Mouse (Mus musculus) CH12.LX (cell line): ENCODE results near the gene Camkmt. TPM values are rescaled to one million over a fixed set of nuclear protein-coding genes. Genes with fewer than 3 reads are reported as not detected.

ENCODE experiments used
- DNase-seq: peaks from one replicate; pipeline ENCODE4 v3.0.0-alpha.2; 2013; ENCODE audit errors: extremely low read depth
- H3K27ac ChIP-seq: 2 replicates; pipeline ENCODE4 v1.5.1; 2012; ENCODE audit warnings: low read depth, mild to moderate bottlenecking, control low read depth, moderate library complexity; ENCODE audit not compliant: insufficient read depth
- H3K27me3 ChIP-seq: replicated peaks from 2 replicates; pipeline ENCODE3; 2012; ENCODE audit warnings: inconsistent platforms
- H3K36me3 ChIP-seq, 2 experiments: replicated peaks in 1 of 2; 2 replicates each; pipeline versions ENCODE3 to v1.6.1; 2012; ENCODE audit warnings: inconsistent platforms in 1 of 2, low read length in 1 of 2, mild to moderate bottlenecking in 1 of 2, mixed read lengths in 1 of 2, moderate library complexity in 1 of 2; ENCODE audit not compliant: control insufficient read depth in 1 of 2, insufficient read depth in 1 of 2
- H3K4me1 ChIP-seq, 2 experiments: 2 replicates each; pipeline ENCODE4 v1.6.1; 2012; ENCODE audit warnings: inconsistent platforms in 1 of 2, moderate library complexity in 1 of 2; ENCODE audit not compliant: insufficient read depth in 2 of 2, control insufficient read depth in 1 of 2
- H3K4me2 ChIP-seq: 2 replicates; pipeline ENCODE4 v1.6.1; 2012; ENCODE audit warnings: low read depth, mild to moderate bottlenecking, control low read depth; ENCODE audit not compliant: poor library complexity, insufficient read depth, severe bottlenecking
- H3K4me3 ChIP-seq, 3 experiments: fragments of 150-350 bp in 1 of 3; sonication (generic) in 1 of 3; replicated peaks in 1 of 3; 2 replicates each; pipeline versions ENCODE3 to v1.5.1; 2011 to 2012; ENCODE audit warnings: low read depth in 2 of 3, low read length in 2 of 3, mild to moderate bottlenecking in 2 of 3, moderate library complexity in 2 of 3, control low read depth in 1 of 3, improper control_type of control experiment in 1 of 3, inconsistent platforms in 1 of 3, mixed read lengths in 1 of 3; ENCODE audit not compliant: poor library complexity in 1 of 3
- H3K79me2 ChIP-seq: replicated peaks from 2 replicates; pipeline ENCODE4 v1.6.1; 2012; ENCODE audit warnings: mild to moderate bottlenecking, moderate library complexity; ENCODE audit not compliant: control insufficient read depth, poor library complexity, insufficient read depth, severe bottlenecking; ENCODE audit errors: extremely low read depth
- H3K9ac ChIP-seq: 2 replicates; pipeline ENCODE4 v1.6.1; 2012; ENCODE audit warnings: low read depth, mild to moderate bottlenecking, control low read depth, moderate library complexity; ENCODE audit not compliant: insufficient read depth
- H3K9me3 ChIP-seq: replicated peaks from 2 replicates; pipeline ENCODE3; 2012; ENCODE audit warnings: low read length, inconsistent platforms, mixed read lengths
- BHLHE40 ChIP-seq: IDR thresholded peaks from 2 replicates; pipeline ENCODE4 v1.6.1; 2011; ENCODE audit warnings: mild to moderate bottlenecking, low read depth, low read length, improper control_type of control experiment
- CHD1 ChIP-seq: IDR thresholded peaks from 2 replicates; pipeline ENCODE4 v1.6.1; 2012; ENCODE audit warnings: low read depth, low read length, improper control_type of control experiment, inconsistent platforms
- CHD2 ChIP-seq: IDR thresholded peaks from 2 replicates; pipeline ENCODE4 v1.6.1; 2011; ENCODE audit warnings: low read length, improper control_type of control experiment
- E2F4 ChIP-seq: IDR thresholded peaks from 2 replicates; pipeline ENCODE4 v1.6.1; 2011; ENCODE audit warnings: low read depth, low read length, improper control_type of control experiment; ENCODE audit not compliant: insufficient replicate concordance
- ELF1 ChIP-seq: IDR thresholded peaks from 2 replicates; pipeline ENCODE4 v1.6.1; 2014; ENCODE audit warnings: low read depth, mild to moderate bottlenecking, inconsistent platforms, low read length, improper control_type of control experiment
- EP300 ChIP-seq: IDR thresholded peaks from 2 replicates; pipeline ENCODE4 v1.6.1; 2011; ENCODE audit warnings: low read length, improper control_type of control experiment
- ETS1 ChIP-seq: conservative IDR thresholded peaks from 2 replicates; pipeline ENCODE4 v1.6.1; 2012; ENCODE audit warnings: low read depth, mild to moderate bottlenecking, inconsistent platforms, low read length, improper control_type of control experiment, moderate library complexity
- GABPA ChIP-seq: IDR thresholded peaks from 2 replicates; pipeline ENCODE4 v1.6.1; 2012; ENCODE audit warnings: low read depth, low read length, improper control_type of control experiment, inconsistent platforms; ENCODE audit not compliant: insufficient replicate concordance
- HCFC1 ChIP-seq: IDR thresholded peaks from 2 replicates; pipeline ENCODE4 v1.6.1; 2012; ENCODE audit warnings: low read depth, mild to moderate bottlenecking, inconsistent platforms, low read length, improper control_type of control experiment
- IRF4 ChIP-seq: IDR thresholded peaks from 2 replicates; pipeline ENCODE4 v1.6.1; 2014; ENCODE audit warnings: low read depth, mild to moderate bottlenecking, inconsistent platforms, low read length, improper control_type of control experiment
- MAFK ChIP-seq: IDR thresholded peaks from 2 replicates; pipeline ENCODE4 v1.6.1; 2011; ENCODE audit warnings: low read length, improper control_type of control experiment; ENCODE audit not compliant: insufficient replicate concordance
- MAZ ChIP-seq: IDR thresholded peaks from 2 replicates; pipeline ENCODE4 v1.6.1; 2012; ENCODE audit warnings: low read depth, mild to moderate bottlenecking, inconsistent platforms, low read length, improper control_type of control experiment, moderate library complexity
- MEF2A ChIP-seq: IDR thresholded peaks from 2 replicates; pipeline ENCODE4 v1.6.1; 2014; ENCODE audit warnings: low read depth, mild to moderate bottlenecking, inconsistent platforms, low read length, improper control_type of control experiment, borderline replicate concordance
- MXI1 ChIP-seq: IDR thresholded peaks from 2 replicates; pipeline ENCODE4 v1.6.1; 2011; ENCODE audit warnings: mild to moderate bottlenecking, low read depth, low read length, improper control_type of control experiment
- NELFE ChIP-seq: IDR thresholded peaks from 2 replicates; pipeline ENCODE4 v1.6.1; 2011; ENCODE audit warnings: low read depth, low read length, improper control_type of control experiment
- SMC3 ChIP-seq: IDR thresholded peaks from 2 replicates; pipeline ENCODE4 v1.6.1; 2011; ENCODE audit warnings: low read depth, low read length, improper control_type of control experiment
- TCF12 ChIP-seq: IDR thresholded peaks from 2 replicates; pipeline ENCODE4 v1.6.1; 2014; ENCODE audit warnings: low read depth, mild to moderate bottlenecking, inconsistent platforms, low read length, improper control_type of control experiment
- UBTF ChIP-seq: IDR thresholded peaks from 2 replicates; pipeline ENCODE4 v1.6.1; 2012; ENCODE audit warnings: low read depth, mild to moderate bottlenecking, inconsistent platforms, low read length, improper control_type of control experiment, moderate library complexity
- USF1 ChIP-seq: IDR thresholded peaks from 2 replicates; pipeline ENCODE4 v1.6.1; 2014; ENCODE audit warnings: low read depth, mild to moderate bottlenecking, inconsistent platforms, low read length, improper control_type of control experiment
- USF2 ChIP-seq: conservative IDR thresholded peaks from 2 replicates; pipeline ENCODE4 v1.6.1; 2011; ENCODE audit warnings: low read depth, low read length, improper control_type of control experiment
- ZKSCAN1 ChIP-seq: IDR thresholded peaks from 2 replicates; pipeline ENCODE4 v1.6.1; 2012; ENCODE audit warnings: low read depth, inconsistent platforms, low read length, improper control_type of control experiment, borderline replicate concordance
- ZNF384 ChIP-seq: IDR thresholded peaks from 2 replicates; pipeline ENCODE4 v1.6.1; 2012; ENCODE audit warnings: low read depth, low read length, improper control_type of control experiment, inconsistent platforms
- dilution Hi-C: fragments of 300-500 bp; cut with MboI; formaldehyde crosslinking; loops from 2 replicates; pipeline ENCODE4 v1.14.3; 2020; ENCODE audit warnings: low sequenced_read_pairs; ENCODE audit not compliant: extremely low pct_unique_long_range_greater_than_20kb, extremely low pct_ligation_motif_present
- in situ Hi-C: fragments of 300-500 bp; cut with MboI; formaldehyde crosslinking; loops from 3 replicates; pipeline ENCODE4 v1.14.3; 2019; ENCODE audit warnings: low sequenced_read_pairs, low pct_ligation_motif_present, low pct_unique_long_range_greater_than_20kb, mixed read lengths
- polyA plus RNA-seq: library from polyadenylated mRNA; unstranded; fragments of >175 nt; gene quantifications from 2 replicates; pipeline ENCODE4 v1.2.1, GENCODE M21; 2012; ENCODE audit warnings: low read depth; ENCODE audit not compliant: insufficient read length
- total RNA-seq, 2 experiments: library from RNA; depleted of rRNA; stranded (reverse); fragments of 300-350 nt in 1 of 2; fragments of >200 nt in 1 of 2; gene quantifications; 2 replicates each; pipeline ENCODE4 v1.2.3; 2012 to 2014

The Camkmt gene
- total and polyA plus RNA-seq, 3 experiments = 1.5 to 4.4 (median 1.8) TPM

DNA sequence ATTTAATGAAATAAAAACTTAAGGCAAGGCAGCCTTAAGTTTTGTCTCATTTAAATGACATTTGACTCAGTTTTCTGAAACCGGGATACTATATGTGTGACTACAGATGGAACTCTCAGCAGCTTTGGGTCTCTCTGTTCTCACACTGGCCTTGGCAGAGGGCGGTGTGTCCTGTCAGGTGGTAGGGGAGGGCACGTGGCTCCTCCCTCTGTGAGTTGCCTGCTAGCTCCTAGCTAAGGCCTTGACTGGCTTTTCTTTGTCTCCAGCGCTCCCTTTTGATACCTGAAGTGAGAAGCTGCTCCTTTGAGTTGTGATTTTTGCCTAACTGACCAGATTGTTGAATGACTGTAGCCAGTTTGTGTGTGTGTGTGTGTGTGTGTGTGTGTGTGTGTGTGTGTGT is 67.8 kb downstream of the Camkmt start:
- TF ChIP-seq CHD1 (no peak), MEF2A (no peak), IRF4 (no peak), UBTF (no peak), SMC3 (no peak), NELFE (no peak), USF2 (no peak), ETS1 (no peak), MXI1 (no peak), BHLHE40 (no peak), EP300 (no peak), USF1 (no peak), GABPA (no peak)
- Histone ChIP-seq H3K4me2 (no peak overlapping the region), H3K27me3 (no peaks in the 10 kb centered on the region), H3K79me2 (no peaks in the 10 kb centered on the region), H3K4me1 (peaks cover 9 to 15% of the 10 kb centered on the region in 2 experiments; a peak in 3 of 4 replicates), H3K9me3 (no peaks in the 10 kb centered on the region), H3K27ac (no peak overlapping the region), H3K36me3 (no peaks in the 10 kb centered on the region), H3K9ac (no peak overlapping the region), H3K4me3 (no peak overlapping the region)
- dilution Hi-C loops (no loop called here), in situ Hi-C loops (no loop called here)
- no peak for DNase-seq

GRCm38 (mm10) chr17:85159526-85159925 is 69.2 kb downstream of the Camkmt start:
- Histone ChIP-seq H3K9ac (no peak overlapping the region), H3K4me2 (no peak overlapping the region), H3K27ac (no peak overlapping the region), H3K79me2 (no peaks in the 10 kb centered on the region), H3K9me3 (no peaks in the 10 kb centered on the region), H3K4me1 (peaks cover 9 to 15% of the 10 kb centered on the region in 2 experiments; a peak in 3 of 4 replicates), H3K36me3 (no peaks in the 10 kb centered on the region), H3K4me3 (no peak overlapping the region), H3K27me3 (no peaks in the 10 kb centered on the region)
- no peak for DNase-seq
- TF ChIP-seq TCF12 = no peak
- no peak for TF ChIP-seq MAZ
- TF ChIP-seq MXI1 = no peak
- no peak for TF ChIP-seq ZNF384
- TF ChIP-seq HCFC1 = no peak
- no peak for TF ChIP-seq SMC3
- no peak for TF ChIP-seq E2F4
- TF ChIP-seq CHD1 = no peak
- TF ChIP-seq MAFK = no peak
- no peak for TF ChIP-seq ZKSCAN1
- TF ChIP-seq CHD2 = no peak
- no peak for TF ChIP-seq BHLHE40
- no peak for TF ChIP-seq ELF1
- in situ Hi-C loops = no loop called here
- dilution Hi-C loops = no loop called here
